Mouse (Mus musculus) embryonic facial prominence, embryonic 14.5 days (tissue): Measurements from ENCODE around the gene Tmem147. TPM values are rescaled to one million over a fixed set of nuclear protein-coding genes. Genes with fewer than 3 reads are reported as not detected.

ENCODE experiments used
- ATAC-seq: fragments of 200-750 bp; cut with Nextera tagmentation; 2 replicates; pipeline ENCODE4 v1.8.0; 2017; ENCODE audit warnings: low read depth, moderate number of reproducible peaks, moderate TSS enrichment
- DNase-seq: peaks from one replicate; pipeline ENCODE4 v3.0.0-alpha.2; 2015; ENCODE audit warnings: low spot score
- H3K27ac ChIP-seq: fragments of 300-500 bp; sonication (generic); replicated peaks from 2 replicates; pipeline ENCODE4 v1.5.1; 2014; ENCODE audit warnings: low read depth, mild to moderate bottlenecking, low read length, moderate library complexity
- H3K27me3 ChIP-seq: fragments of 300-500 bp; sonication (generic); replicated peaks from 2 replicates; pipeline ENCODE4 v1.6.1; 2014; ENCODE audit warnings: low read length; ENCODE audit not compliant: control insufficient read depth, insufficient read depth
- H3K36me3 ChIP-seq: fragments of 300-500 bp; sonication (generic); 2 replicates; pipeline ENCODE4 v1.6.1; 2014; ENCODE audit warnings: low read length, mixed read lengths; ENCODE audit not compliant: control insufficient read depth, insufficient read depth
- H3K4me1 ChIP-seq: fragments of 300-500 bp; sonication (generic); 2 replicates; pipeline ENCODE4 v1.6.1; 2014; ENCODE audit warnings: antibody characterized with exemption, low read length; ENCODE audit not compliant: control insufficient read depth, insufficient read depth
- H3K4me2 ChIP-seq: fragments of 300-500 bp; sonication (generic); 2 replicates; pipeline ENCODE4 v1.6.1; 2014; ENCODE audit warnings: low read depth, mild to moderate bottlenecking, low read length, moderate library complexity, mixed read lengths
- H3K4me3 ChIP-seq: fragments of 300-500 bp; sonication (generic); 2 replicates; pipeline ENCODE4 v1.5.1; 2014; ENCODE audit warnings: low read depth, mild to moderate bottlenecking, low read length
- H3K9ac ChIP-seq: fragments of 300-500 bp; sonication (generic); 2 replicates; pipeline ENCODE4 v1.6.1; 2014; ENCODE audit warnings: low read depth, mild to moderate bottlenecking, low read length, moderate library complexity, mixed read lengths
- H3K9me3 ChIP-seq: fragments of 300-500 bp; sonication (generic); 2 replicates; pipeline ENCODE4 v1.6.1; 2016; ENCODE audit warnings: low read length; ENCODE audit not compliant: control insufficient read depth
- WGBS: fragments of 180-500 bp; shearing (Covaris S2); extraction: QIAGEN DNeasy Blood & Tissue Kit; methylation state at CpG from one replicate; pipeline ENCODE4 v1.1.7; 2014; 5-methylcytosine and 5-hydroxymethylcytosine counted together
- polyA plus RNA-seq: library from polyadenylated mRNA; unstranded; fragments of >200 nt; fragmentation: Nextera tagmentation; extraction: Ambion mirVana; gene quantifications from 2 replicates; pipeline ENCODE4 v1.2.1, GENCODE M21; 2014

Gene Tmem147
- polyA plus RNA-seq = 212 and 214 TPM in 2 replicates

DNA sequence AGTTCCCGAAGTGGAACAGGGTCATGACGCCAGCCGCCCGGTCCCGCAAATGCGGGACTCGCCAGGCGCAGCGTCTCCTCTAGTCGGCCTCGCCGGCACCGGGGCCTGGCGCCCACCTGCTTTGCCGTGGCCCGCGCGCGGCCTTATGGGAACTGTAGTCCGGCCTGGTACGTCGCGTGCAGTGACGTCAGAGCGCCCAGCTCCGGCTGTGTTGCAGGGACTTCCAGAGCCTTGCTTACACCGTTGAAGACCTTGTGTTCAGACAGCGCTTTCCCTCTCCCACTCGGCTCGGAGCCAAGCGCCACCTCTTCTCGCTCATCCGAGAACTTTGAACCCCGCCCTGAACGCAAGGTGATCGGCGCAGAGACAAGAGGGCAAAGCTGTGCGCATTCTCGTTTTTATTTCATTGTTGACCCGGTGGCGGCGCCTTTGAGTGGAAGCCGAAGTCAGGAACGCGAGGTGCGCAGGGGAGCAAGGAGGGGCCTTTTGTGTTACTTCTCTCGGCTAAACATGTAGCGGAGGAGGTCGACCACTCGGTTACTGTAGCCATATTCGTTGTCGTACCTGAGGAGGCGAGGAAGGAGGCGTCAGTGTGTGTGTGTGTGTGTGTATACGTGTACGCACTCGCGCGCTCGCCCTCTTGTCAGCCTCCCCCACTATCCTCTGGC lies at the start of gene Tmem147:
Gene Tmem147 (minus strand): TSS at position 145 of the 668 bp plus-strand sequence.
- Histone ChIP-seq H3K9ac (peak within 1 kb of the TSS; percentile 84), H3K9me3 (no peaks in the 10 kb centered on the region), H3K36me3 (peaks cover 18% of the 10 kb centered on the region), H3K4me3 (peak within 1 kb of the TSS; percentile 81), H3K4me1 (peaks cover 18% of the 10 kb centered on the region), H3K4me2 (peak within 1 kb of the TSS; percentile 70), H3K27me3 (no peaks in the 10 kb centered on the region), H3K27ac (peak within 1 kb of the TSS; percentile 85)
- ATAC-seq (peak; percentile 99), DNase-seq (peak; percentile 98)
- WGBS = under 1% methylated on average over 33 of the region's 60 CpGs

DNA sequence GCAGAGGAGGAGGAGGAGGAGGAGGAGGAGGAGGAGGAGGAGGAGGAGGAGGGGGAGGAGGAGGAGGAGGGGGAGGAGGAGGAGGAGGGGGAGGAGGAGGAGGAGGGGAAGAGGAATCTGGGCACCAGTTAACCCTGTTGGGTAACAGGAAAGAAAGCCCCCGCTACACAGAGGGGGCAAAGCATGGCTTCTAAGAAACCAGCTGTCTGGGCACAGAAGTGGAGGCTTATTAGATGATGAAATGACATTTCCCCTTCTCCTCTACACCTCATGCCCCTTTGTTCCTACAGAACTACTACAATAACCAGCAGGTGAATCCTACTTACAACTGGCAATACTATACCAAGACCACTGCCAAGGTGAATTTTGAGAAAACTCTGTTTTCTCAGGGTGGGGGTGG lies 48.6 kb upstream of the Tmem147 start:
- DNase-seq = no peak
- H3K4me1 ChIP-seq = no peaks in the 10 kb centered on the region
- H3K27me3 ChIP-seq = no peaks in the 10 kb centered on the region
- H3K36me3 ChIP-seq = no peaks in the 10 kb centered on the region
- no peak overlapping the region for H3K4me3 ChIP-seq
- no peaks in the 10 kb centered on the region for H3K9me3 ChIP-seq
- ATAC-seq = no peak
- no peak overlapping the region for H3K27ac ChIP-seq
- WGBS = 67% methylated on average over 1 of the region's 1 CpGs
- no peak overlapping the region for H3K9ac ChIP-seq
- H3K4me2 ChIP-seq = no peak overlapping the region

DNA sequence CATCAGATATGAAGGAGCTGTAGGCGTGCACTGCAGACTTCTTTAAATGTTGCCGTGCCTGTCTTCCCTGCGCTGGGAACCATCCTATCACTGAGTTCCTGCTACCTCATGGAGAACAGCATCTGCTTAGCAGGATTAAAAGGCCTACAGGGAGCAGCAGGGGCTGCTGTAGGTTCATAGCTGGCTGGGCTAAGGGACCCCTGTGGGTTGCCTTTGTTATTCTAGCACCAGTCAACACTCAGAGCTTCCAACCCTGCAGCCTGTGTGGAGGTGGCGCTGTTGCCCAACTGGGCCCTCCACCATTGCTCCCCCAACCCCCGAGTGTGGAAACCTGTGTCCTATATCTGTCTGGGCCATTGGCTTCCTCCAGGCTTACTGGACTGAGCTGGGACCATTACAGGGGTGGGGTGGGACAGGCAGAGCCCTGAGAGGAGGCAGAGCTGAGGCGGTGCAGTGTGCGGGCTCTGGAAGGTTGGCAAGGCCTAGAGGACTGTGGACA lies 47.8 kb upstream of the Tmem147 start:
- ATAC-seq (no peak), DNase-seq (no peak)
- no peaks in the 10 kb centered on the region for H3K36me3 ChIP-seq
- H3K4me1 ChIP-seq = no peaks in the 10 kb centered on the region
- no peak overlapping the region for H3K4me2 ChIP-seq
- H3K27me3 ChIP-seq = no peaks in the 10 kb centered on the region
- no peaks in the 10 kb centered on the region for H3K9me3 ChIP-seq
- no peak overlapping the region for H3K9ac ChIP-seq
- H3K4me3 ChIP-seq = no peak overlapping the region
- WGBS = 51% methylated on average over 7 of the region's 7 CpGs
- H3K27ac ChIP-seq = no peak overlapping the region

DNA sequence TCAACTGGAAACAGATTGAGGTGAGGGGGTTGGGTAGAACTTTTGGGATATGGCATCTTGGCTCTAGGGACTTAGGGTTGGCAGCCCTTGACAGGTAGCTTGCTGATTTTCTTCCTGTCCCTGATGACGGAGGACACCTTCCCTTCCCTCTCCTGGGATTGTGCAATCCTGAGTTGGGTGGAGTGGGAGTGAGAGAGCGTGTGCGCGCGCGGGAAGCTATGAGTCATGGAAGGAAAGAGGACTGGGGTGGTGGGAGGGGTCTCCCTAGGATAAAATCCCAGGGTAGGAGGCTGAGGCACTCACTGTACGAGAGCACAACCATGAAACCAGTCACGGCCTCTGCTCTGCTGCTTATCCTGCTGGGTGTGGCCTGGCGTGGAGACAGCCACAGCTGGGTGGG lies 46.8 kb upstream of the Tmem147 start:
- H3K9ac ChIP-seq = no peak overlapping the region
- no peak overlapping the region for H3K4me3 ChIP-seq
- ATAC-seq = no peak
- WGBS = 78% methylated on average over 9 of the region's 9 CpGs
- H3K9me3 ChIP-seq = no peaks in the 10 kb centered on the region
- H3K4me1 ChIP-seq = no peaks in the 10 kb centered on the region
- H3K4me2 ChIP-seq = no peak overlapping the region
- H3K27ac ChIP-seq = no peak overlapping the region
- peak; percentile 20 for DNase-seq
- no peaks in the 10 kb centered on the region for H3K36me3 ChIP-seq
- H3K27me3 ChIP-seq = no peaks in the 10 kb centered on the region

DNA sequence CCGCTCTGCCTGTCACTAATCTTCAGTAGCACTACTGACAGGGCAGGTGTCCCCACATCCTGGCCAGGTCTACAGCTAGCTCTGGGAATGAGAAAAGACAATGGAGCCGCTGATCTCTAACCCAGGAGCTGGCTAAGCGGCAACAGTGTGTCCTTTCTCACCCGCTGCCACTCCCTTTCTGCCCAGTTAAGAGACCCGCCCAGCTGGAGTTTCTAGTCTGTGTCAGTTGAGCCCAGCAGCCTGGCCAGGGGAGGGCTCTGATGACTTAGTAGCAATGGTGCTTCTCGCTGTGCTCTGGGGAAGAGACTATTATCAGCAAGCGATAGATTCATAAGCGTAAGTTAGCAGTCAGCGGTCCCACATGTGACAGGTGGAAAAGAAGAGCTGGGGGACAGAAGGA lies 39.9 kb upstream of the Tmem147 start:
- no peak for ATAC-seq
- WGBS = 33% methylated on average over 9 of the region's 9 CpGs
- Histone ChIP-seq H3K9me3 (no peaks in the 10 kb centered on the region), H3K36me3 (no peaks in the 10 kb centered on the region), H3K4me1 (no peaks in the 10 kb centered on the region), H3K27ac (no peak overlapping the region), H3K4me3 (no peak overlapping the region), H3K9ac (no peak overlapping the region), H3K27me3 (0 out of 2 replicates have a peak, but pooled peaks cover 3% of the 10 kb centered on the region), H3K4me2 (no peak overlapping the region)
- no peak for DNase-seq

DNA sequence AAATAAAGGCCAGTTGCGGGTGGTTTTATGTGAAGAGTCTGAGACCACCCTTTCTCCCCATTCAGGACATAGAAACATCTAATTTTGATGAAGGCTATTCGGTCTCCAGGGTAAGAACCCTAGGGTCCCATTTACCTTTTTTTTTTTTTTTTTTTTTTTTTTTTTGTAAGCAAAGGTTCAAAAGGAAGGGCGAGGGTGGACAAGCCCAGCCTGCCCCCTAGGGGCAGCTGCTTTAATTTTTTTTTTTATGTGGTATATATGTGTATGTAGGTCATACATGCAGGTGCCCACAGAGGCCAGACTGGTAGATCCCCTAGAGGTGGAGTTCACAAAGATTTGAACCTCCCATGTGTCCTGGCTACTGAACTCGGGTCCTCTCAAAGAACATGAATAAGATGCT lies 37.1 kb upstream of the Tmem147 start:
- H3K9me3 ChIP-seq = no peaks in the 10 kb centered on the region
- no peaks in the 10 kb centered on the region for H3K36me3 ChIP-seq
- ATAC-seq (no peak), DNase-seq (no peak)
- no peaks in the 10 kb centered on the region for H3K4me1 ChIP-seq
- no peak overlapping the region for H3K4me2 ChIP-seq
- no peak overlapping the region for H3K4me3 ChIP-seq
- H3K27me3 ChIP-seq = 0 out of 2 replicates have a peak, but pooled peaks cover 3% of the 10 kb centered on the region
- no peak overlapping the region for H3K27ac ChIP-seq
- 87% methylated on average over 4 of the region's 4 CpGs for WGBS
- no peak overlapping the region for H3K9ac ChIP-seq

DNA sequence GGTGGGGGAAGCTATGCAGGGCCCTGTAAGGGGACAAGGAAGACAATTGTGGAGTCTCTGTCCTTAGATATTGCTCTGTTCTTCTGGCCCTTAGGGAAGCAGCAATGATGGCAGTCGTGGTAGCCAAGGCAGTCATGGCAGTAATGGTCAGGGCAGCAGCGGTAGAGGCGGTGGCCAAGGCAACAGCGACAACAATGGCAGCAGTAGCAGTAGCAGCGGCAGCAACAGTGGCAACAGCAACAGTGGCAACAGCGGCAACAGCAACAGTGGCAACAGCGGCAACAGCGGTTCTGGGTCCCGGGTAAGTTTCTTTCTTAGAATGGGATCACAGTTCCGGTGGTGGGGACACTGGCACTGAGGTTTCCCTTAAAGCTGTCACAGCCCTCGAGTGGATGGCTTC lies 35.8 kb upstream of the Tmem147 start:
- Histone ChIP-seq H3K4me3 (no peak overlapping the region), H3K27me3 (0 out of 2 replicates have a peak, but pooled peaks cover 3% of the 10 kb centered on the region), H3K36me3 (no peaks in the 10 kb centered on the region), H3K9me3 (no peaks in the 10 kb centered on the region), H3K27ac (no peak overlapping the region), H3K9ac (no peak overlapping the region), H3K4me2 (no peak overlapping the region), H3K4me1 (no peaks in the 10 kb centered on the region)
- WGBS = 49% methylated on average over 7 of the region's 11 CpGs
- ATAC-seq (no peak), DNase-seq (no peak)

DNA sequence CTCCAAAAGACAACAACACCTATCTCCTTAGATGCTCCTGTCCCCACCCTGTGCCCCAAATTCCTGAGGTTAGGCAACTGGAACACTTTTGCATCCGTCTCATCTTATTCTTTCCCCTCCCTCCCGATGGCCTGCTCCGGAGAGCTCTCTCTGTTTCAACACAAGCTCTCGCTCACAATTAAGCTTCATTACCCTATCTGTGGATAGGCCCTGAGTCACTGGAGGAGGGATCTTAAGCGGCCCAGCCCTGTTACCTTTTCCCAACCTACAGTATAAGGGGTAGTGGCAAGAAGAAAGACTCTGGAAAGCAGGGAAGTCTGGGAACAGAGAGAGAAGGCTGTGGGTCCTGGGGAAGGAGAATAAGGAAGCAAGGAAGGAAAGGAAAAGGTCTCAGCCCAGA lies 34.1 kb upstream of the Tmem147 start, which contains the start of gene Dmkn:
Gene Dmkn (plus strand): TSS at position 301 of the 400 bp plus-strand sequence.
- no peak within 1 kb of the TSS for H3K4me2 ChIP-seq

More for the DNA sequence above, 34.1 kb upstream of the Tmem147 start, which contains the start of gene Dmkn:
- Histone ChIP-seq H3K27me3 (0 out of 2 replicates have a peak, but pooled peaks cover 3% of the 10 kb centered on the region), H3K4me1 (no peaks in the 10 kb centered on the region), H3K9me3 (no peaks in the 10 kb centered on the region), H3K36me3 (no peaks in the 10 kb centered on the region), H3K9ac (no peak within 1 kb of the TSS), H3K27ac (no peak within 1 kb of the TSS), H3K4me3 (no peak within 1 kb of the TSS)
- ATAC-seq (no peak), DNase-seq (no peak)
- 41% methylated on average over 5 of the region's 5 CpGs for WGBS
